Mouse (Mus musculus) adrenal gland, postnatal 10 days (tissue): ENCODE data around the gene Slc44a5. TPM values are rescaled to one million over a fixed set of nuclear protein-coding genes. Genes with fewer than 3 reads are reported as not detected.
"Not testable (repeated sequence)": the region's sequence is repeated elsewhere in the genome, so short reads cannot be mapped to it uniquely, and the experiment has no call there.

ENCODE experiments used
- DNase-seq: peaks from one replicate; pipeline ENCODE4 v3.0.0; 2021; ENCODE audit warnings: mixed read lengths
- total RNA-seq, 2 experiments: library from RNA; stranded (reverse); gene quantifications; 2 replicates each; pipeline ENCODE4 v1.2.3; 2021

The Slc44a5 gene
- total RNA-seq, 2 experiments from 2014 or later, result 0.51 to 0.82 TPM

DNA sequence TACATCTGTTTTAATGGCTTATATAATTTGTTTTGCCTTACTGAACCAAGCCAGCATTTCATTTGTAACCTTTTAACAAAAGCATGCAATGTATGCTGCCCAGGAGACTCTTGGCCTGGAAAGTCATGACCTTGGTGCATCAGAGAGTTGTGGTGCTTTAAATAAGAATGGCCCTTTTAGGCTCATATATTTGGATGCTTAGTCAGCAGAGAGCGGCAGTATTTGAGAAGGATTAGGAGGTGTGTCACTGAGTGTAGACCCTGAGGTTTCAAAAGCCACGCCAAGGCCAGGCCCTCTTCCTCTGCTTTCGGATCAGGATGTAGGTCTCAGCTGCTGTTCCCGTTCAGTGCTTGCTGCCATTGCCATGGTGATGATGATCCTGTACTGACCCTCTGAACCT is 3.8 kb upstream of the Slc44a5 start:
- DNase-seq, result no peak

DNA sequence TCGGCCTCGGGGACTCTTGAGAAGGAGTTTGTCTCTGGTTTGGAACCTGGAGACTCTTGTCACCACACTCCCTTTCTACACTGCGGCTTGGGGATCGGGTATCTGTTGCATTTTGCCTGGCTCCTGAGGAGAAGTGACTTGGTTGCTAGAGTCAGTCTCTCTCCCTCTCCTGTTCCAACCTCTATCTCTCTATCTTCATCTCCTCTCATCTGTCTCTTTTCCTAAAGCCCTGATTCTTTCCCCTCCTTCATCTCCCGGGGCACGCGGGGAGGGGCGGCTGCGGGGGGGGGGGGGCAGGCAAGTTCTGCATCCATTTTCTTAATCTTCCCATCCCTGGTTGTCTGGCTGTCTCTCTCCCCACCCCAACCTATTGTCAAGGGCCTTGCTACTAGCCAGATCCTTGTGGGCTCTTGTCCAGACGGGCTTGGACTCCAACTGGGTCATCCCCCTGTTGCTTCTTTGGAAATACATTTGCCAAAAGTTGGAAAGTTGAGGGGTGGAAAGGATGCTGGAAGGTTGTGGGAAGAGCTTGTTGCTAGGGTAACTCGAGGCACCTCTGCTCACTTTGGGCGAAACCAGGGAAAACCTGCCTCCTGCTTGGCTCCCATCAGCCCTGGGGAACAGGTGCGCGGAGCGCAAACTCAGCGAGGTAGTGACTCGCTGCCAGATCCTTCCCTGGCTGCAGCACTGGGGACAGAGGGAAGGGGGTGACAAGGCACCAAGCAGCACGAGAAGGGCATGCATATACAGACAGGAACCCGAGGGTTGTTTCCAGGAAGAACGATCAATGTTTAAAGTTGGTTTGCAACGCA is 919 bp downstream of the Slc44a5 start:
- no peak for DNase-seq

DNA sequence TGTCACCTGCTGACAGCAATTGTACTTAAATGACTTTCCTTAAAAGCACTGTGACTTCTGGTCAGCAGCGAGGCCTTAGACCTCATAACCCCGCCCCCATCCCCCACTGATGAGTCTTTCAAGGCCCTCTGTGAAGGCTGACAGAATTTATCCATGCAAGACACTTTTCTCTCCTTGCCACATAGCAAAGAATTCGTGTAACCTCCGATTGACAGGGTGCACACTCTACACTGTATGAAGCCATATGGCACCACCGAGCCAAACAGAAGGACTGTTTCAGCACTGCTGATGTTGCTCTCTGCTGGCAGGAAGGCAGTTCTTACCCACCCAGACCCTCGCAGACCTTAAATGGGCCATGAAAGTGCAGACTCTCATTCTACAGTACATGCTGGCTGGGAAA is 1.8 kb downstream of the Slc44a5 start:
- DNase-seq, result peak; percentile 30

DNA sequence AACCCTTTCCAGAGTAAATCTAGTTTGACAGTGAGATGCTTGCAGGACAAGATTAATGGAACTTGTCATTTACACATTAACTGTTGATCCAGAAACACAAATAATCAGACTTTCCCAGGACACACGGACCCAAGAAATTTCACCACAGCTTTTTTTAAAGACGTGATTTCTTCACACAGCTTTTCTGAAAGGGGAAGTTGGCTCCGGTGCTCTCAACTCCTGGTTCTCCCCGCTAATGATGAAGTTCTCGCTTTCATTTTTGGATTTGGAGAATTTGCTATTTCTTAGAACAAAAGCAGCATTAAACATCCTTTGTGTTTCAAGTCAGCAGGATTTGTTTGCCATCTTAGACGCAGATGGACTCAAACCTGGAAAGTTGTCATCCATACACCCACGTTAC is 2.6 kb downstream of the Slc44a5 start:
- no peak for DNase-seq

DNA sequence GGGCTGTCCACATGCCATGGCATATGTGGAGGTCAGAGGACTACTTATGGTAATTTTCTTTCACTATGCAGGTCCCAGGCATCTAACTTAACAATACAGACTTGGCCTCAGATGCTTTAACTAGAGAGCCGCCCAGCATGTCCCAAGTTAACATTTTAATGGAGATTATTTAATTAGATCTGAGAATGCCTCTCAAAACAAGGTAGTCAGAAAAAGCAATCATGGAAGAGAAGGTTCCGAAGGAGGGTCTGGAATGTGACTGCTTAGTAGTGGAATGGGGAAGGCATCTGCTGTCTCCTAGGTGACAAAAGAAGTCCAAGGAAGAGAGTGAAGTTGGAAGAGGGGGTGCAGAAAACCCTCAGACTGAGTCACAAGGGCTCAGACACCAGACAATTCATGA is 7.4 kb downstream of the Slc44a5 start:
- DNase-seq, result no peak

DNA sequence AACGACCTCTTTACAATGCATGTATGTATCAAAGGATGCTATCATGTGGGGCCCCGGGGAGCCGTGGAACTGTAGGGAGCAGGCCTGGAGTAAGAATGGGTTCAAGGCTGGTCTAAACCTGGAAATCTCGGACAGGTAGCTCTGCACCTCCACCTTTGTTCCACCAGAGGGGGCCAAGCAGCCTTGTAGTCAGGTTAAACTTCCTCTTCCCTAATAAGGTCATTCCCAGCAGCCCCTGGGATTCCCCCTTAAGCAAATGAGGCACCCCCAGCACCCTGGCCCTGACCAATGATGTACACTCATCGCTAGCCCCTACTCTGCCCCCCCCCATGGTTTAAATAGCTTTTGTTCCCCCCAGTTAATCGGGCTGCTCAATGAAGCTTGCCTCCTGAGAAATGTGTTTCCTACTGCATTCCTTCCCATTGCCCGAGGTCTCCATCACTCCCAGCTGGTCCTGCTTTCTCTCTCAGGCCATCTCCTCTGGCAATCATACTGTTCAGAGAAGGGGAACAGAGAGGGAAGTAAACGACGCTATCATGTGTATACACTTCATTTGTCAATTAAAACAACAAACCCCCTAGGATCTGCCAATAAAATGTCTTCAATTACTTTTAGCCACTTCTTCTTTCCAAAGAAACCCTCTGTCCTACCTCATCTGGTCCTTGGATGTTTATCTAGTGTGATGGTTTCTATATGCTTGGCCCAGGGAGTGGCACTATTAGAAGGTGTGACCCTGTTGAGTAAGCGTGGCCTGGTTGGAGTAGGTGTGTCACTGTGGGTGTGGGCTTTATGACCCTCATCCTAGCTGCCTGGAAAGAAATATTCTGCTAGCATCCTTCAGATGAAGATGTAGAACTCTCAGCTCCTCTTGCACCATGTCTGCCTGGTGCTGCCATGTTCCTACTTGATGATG is 11.4 kb downstream of the Slc44a5 start:
- peak; percentile 10 for DNase-seq

DNA sequence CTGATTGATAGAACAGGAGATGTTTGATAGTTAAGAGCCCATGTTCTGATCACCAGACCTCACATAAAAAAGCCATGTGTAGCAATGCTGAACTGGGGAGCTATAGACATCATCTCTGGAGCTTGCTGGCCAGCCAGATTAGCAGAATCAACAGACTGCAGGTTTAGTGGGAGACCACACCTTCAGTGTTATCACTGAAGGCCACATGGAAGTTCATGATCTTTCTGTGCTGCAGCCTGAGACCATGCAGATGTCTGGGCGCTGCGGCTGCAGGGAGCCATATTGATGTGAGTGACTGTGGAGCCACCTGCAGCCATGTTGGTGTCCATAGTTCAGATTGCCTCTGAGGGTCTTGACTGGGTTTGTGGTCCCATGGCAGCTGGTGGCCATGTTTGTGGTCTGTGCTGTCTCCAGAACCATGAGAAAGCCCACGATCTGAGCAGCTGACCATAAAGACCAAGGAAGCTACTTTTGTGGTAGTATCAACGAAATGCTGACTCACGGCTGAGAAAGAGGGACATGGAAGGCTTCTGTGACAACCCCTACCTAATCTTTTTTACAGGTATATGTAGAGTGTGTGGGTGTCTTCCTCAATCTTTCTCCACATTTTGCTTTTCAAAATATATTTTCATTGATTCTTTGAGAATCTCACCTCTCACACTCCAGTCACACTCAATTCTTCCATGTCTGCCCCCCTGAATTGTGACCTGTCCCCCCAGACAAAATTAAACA is 26.7 kb downstream of the Slc44a5 start:
- DNase-seq, result no peak

DNA sequence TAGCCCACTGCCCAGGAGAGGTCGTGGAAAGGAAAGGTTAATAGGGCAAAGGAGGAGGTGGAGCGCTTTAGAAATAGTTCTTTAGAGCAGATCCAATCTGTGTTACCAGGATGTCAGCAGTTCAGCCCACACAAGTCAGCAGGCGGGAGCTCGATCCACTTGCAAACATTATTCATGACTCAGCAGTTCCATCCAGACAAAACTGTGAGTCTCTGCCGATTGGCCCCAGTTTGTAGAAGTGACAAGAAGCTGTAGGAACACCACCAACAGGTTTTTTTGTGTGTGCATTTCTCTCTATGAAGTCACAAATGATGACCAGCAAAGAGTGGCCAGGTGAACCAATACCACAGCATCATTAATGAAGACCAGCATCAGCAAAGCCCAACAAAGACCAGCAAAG is 28.1 kb downstream of the Slc44a5 start:
- DNase-seq, result no peak

DNA sequence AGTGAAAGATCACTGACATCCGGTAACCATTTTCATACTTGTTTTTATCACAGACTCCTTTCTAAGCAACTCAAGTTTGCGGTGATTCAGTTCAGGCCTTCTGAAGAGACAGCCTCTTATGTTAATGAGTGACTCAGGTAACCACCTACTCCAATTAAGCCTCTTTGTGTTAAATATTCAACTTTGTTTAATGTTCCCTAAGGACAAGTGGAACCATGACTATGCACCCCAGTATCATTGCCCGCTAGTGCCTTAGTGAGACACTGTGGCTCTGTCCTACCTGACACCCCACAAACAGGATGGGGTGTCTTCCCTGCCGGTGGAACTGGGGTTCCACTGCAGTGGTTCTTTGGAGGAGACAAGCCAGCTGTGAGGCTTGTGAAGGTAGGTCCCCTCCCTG is 73.6 kb downstream of the Slc44a5 start:
- no peak for DNase-seq

DNA sequence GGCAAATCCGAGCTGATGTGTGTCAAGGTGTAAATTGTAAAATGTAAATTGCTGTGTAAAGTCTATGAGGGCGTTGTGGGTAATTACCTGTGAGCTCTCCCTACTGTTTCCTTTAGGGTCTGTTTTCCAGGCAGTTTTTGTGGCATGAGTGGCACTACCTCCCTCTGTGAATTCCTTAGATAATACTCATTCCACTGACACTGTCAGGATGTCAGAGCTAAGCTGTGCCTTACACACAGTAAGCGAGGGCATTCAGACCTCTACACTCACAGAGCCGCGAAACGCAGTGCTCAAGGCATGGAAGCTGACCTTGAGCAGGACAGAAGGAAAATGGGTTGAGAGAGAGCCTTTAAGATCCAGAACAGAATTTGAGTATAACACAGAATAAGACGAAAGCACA is 80.1 kb downstream of the Slc44a5 start:
- DNase-seq, result no peak

DNA sequence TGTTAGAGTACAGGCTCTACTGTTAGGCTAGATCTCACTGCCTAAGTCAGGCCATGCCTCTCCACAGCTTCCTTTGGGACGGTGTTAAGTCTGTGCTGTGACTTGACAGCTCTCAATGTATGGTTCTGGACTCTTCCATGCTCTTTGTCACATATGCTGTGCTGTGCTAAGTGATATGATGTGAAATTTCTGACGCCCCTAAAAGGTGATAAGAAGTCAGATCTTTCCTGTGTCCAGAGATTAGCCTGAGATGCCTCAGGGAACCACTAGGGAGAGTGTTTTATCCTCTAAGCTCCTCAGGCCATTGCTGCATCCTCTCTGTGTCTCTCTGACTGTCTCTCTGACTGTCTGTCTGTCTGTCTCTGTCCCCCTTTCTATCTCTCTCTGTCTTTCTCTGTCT is 84.2 kb downstream of the Slc44a5 start:
- no peak for DNase-seq

DNA sequence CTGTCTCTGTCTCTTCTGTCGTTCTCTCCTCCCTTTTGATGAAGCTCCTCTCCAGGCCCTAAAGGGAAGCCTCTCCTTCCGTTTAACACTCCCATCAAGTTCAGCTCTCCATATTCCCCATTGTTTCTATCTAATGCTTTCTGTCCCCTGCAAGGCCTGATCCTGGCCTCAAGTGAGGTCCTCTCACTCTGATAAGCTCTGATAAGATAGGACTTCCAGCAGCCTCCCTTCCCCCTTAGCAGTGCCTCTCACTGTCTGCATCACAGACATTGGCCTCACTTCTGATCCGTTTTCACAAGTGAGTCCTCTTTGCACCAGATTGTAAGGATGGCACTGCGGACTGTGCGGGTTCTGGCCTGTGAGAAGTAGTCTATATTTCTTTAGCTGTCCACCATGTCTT is 85.0 kb downstream of the Slc44a5 start:
- DNase-seq, result no peak

DNA sequence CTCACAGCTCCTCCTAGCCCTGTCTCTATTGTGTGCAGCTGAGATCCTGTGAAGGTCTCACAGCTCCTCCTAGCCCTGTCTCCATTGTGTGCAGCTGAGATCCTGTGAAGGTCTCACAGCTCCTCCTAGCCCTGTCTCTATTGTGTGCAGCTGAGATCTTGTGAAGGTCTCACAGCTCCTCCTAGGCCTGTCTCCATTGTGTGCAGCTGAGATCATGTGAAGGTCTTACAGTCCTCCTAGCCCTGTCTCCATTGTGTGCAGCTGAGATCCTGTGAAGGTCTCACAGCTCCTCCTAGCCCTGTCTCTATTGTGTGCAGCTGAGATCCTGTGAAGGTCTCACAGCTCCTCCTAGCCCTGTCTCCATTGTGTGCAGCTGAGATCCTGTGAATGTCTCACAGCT is 98.8 kb downstream of the Slc44a5 start:
- DNase-seq, result not testable (repeated sequence)

DNA sequence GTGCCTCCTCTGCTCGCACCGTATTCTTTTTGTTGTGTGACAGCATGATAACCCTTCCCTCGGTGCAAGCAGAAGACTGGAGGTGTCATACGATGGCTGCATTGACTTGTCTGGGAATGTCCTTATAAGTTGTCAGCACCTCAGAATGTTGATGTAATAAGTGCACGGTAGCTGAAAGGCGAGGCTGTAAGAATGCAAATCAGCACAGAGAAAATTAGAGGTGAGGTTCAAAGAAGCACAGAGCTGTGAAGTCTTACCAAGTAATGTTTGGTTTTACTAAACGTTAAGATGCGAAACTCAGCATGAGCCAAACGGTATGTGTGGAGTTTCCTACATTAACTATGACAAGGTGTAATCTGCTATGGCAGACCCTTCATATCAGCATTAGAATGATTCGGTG is 102.5 kb downstream of the Slc44a5 start:
- no peak for DNase-seq

DNA sequence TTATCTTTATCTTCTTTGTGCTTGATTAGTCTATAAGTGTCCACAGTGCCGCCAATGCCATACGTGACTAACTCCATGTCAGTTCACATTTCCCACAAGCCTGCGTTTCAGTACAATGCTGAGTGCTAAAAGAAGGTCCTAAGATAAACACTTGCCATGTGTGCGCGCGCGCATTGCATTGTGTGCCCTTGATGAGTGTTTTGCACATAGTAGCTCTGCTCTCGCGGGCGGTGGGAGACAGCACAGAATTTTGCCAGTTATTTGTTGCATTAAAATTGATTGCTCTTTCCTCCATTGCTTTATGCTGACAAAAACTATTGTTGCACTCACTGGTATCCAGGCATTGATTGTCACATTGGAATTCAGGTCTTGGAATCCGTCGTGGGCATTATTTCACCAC is 108.5 kb downstream of the Slc44a5 start:
- DNase-seq, result no peak

DNA sequence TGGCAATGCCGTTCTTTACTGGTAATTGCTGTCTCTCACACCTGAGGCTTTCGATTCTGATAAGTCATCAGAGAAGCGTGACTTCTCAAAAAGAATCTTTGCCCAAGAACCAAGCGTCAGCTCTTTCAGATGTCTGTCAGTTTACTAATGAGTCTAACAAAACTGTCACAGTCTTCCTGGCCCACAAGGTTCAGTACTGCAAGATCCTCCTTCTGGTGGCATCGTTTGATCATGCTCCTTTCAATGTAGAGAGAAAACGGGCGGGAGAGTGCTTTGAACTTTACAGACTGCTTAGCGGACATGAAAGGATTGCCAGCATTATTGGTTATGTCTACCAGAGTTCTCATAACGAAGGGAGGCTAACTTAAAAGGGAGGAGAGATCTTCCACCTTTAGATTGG is 109.0 kb downstream of the Slc44a5 start:
- no peak for DNase-seq

DNA sequence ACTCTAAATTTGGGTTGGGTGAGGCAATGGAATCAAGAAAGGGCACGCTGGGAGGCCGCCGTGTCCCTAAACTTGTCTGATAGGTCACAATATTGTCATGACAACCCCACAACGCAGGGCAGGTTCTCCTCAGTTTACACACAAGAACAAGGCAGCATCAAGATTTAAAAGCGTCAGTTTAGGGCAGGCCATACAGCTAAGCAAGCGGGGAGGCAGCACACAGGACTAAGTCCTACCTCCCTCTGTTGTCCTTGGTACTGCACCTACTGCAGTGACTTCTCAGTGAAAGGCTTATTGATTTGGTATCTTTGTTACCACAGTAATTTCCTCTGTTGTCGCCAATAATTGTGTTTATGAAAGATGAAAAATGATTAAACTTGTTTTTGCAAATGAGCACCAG is 109.7 kb downstream of the Slc44a5 start:
- DNase-seq, result no peak

DNA sequence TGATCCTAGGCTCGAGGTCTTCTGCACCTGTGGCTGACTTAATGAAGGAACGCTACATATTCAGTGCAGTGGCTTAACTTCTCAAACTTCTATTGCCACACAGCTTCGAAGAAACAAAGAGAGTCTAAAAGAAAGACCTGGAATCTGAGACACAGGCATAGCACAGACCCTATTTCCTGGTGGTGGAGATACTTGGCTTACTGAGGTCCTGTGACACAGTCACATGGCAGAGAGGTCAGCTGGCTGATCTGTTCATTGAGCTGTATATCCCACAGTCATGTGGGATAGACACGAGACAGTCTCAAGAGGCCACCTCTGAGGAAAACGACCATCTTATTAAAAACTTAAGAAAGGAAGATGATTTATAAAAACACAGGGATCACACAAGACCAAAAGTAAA is 116.8 kb downstream of the Slc44a5 start:
- DNase-seq, result no peak

DNA sequence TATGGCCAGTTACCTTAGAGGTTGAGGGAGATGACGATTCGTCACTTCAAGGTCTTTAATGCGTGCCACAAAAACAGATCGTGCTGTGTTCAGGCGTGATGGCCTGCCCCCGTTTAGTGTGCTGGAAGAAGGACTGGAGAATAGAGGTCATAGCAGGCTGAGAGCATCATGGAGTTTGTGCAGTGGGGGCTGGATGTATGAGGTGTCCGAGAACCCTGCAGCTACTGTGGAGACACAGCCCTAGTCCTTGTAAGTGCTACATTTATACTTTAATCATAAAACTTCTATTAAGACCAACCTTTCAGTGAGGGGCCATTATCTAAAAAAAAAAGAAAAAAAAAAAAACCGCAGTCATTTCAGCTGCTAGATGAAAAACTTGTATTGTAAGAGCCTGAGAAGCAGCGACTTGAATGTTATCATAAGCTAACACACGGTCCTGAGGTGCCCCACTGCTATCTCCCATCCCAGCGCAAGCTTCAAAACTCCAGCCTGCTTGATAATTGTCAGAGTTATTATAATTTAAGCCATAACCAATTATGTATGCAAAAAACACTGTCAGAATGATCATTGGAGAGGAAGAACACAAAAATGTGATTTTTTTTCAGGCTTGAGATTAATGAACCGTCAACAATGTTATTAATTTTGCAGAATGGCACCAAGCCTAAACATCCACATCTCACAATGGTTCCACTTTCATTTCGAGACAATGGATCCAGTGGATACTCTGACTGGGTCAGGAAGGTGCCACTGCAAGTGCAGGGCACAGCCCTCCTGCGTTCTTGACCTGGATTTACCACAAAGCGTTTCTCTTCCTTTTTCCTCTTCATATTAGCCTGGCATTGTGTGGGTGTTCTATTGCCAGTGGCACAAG is 118.5 kb downstream of the Slc44a5 start:
- no peak for DNase-seq

DNA sequence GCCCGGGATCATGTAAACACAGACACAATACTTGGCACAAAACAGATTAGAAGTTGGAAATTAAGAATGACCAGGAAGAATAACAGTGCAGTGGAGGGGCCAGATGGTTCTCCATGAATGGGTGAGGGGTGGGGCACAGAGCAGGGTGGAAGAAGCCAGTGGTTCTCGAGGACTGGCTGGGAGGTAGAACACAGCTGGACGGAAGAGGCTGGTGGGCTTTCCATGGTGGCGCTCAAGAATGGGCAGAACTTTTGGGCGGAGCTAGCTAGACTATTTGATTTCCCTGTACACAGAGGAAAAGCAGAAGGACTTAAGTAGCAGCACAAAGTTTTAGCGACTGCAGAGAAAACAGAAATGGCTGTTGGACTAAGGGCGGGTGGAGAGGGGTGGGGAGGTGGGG is 119.2 kb downstream of the Slc44a5 start:
- DNase-seq, result no peak

DNA sequence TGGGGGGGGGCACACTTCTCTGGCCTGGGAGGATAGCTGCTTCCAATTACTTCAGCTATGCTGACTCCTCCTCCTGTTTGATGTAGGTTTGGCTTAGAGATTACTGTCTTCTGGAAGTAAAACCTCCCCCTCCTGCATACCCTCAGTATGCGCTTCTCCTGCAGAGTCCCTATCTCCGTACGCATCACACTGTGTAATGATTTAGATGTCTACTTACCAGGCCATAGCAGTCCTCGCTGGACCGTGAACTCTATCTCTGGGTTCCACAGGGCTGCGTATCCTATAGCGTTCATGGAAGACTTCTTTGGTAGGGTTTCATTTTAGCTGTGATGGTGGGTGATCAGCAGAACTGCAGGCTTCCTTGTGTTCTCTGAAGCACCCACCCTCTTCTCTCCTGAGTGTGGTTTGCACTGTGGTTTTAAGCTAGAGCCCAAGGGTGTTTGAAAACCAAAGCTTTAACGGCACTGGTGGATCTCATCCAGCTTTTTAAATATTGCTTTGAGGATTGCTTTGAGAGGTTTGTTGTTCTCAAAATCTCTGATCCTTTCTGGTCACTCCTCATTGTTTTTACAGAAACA is 120.6 kb downstream of the Slc44a5 start:
- DNase-seq, result no peak
